Mouse (Mus musculus) cerebellum, adult 18-20 months (tissue): ENCODE results near the gene Cdk11b.
"Not testable (repeated sequence)": the region's sequence is repeated elsewhere in the genome, so short reads cannot be mapped to it uniquely, and the experiment has no call there.

Experiments used
- DNase-seq, 2 experiments: peaks; one replicate each; pipeline ENCODE4 v3.0.0; 2021

Gene Cdk11b

DNA sequence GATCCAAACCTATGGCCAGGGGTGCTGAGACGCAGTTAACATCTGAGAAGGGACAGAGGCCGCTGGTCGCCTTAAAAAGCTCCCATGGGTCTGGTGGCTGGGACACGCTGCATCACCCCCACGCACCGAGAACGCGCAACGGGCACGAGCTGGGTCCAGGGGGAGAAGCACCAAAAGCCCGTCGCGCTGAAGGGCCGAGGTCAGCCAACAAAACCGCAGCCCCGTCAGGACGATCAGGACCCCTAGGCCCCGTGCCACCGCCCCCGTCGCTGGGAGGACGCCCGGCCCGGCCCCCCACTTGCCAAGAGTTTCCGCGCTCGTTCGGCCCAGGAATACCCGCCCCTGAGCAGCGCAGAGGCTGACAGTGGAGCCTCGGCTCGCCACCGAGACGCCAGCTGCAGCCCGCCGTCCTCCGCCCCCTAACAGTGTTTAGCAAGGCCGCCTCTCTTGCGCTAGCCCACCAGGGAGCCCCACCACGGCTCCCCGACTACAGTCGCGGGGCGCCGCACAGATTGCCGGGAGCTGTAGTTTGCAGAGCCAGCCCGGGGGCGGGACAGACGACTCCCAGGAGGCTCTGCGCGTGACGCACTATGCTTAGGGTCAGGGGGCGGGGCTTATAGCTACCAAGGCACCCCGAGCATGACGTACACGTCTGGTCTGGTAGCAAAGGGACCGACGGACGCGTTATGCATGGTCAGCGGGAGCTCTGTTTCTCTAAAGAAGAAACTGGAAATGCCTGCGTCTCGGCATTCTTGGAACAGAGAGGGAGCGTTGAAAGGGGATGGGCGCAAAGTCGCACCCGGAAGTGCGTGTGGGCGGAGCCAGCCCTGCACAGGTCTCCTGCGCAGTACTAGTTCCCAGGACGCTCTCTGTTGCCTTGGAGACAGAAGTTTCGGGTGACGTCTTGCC, 44.3 kb downstream of the Cdk11b start, which contains the start of gene Mib2:
Gene Mib2 (minus strand): TSS at position 510 of the 909 bp plus-strand sequence.
- DNase-seq, result peak; percentile 97 to 98

GRCm38 (mm10) chr4:155669598-155670075, 45.0 kb downstream of the Cdk11b start:
- DNase-seq, result no peak

DNA sequence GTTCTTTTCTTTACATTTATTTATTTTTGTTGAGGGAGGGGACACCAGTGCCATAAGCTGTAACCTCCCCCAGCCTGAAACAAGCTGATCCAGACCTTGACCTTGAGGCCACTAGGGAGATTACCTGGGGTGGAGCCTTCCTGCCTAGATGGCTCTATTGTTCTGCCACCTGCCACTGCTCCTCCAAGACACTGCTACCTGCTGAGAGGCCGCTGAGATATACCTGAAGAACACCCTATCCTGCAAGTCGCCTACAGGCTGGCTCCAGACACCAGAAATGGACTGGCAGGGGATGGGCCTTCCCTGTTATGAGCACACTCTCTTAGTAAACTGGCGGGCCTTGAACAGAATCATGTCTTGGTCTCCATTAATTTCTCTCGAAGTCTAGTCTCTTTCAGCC, 45.6 kb downstream of the Cdk11b start:
- not testable (repeated sequence) for DNase-seq

DNA sequence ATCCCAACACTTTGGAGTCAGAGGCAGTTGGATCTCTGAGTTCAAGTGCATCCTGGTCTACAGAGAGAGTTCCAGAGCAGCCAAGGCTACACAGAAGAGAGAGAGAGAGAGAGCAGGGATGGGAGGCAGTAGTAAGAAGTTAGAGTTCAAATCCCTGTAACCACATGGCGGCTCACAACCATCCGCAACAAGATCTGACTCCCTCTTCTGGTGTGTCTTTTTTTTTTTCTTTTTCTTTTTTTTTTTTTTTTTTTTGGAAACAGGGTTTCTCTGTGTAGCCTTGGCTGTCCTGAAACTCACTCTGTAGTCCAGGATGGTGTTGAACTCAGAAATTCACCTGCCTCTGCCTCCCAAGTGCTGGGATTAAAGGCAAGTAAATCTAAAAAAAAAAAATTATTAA, 47.4 kb downstream of the Cdk11b start:
- DNase-seq, result no peak

DNA sequence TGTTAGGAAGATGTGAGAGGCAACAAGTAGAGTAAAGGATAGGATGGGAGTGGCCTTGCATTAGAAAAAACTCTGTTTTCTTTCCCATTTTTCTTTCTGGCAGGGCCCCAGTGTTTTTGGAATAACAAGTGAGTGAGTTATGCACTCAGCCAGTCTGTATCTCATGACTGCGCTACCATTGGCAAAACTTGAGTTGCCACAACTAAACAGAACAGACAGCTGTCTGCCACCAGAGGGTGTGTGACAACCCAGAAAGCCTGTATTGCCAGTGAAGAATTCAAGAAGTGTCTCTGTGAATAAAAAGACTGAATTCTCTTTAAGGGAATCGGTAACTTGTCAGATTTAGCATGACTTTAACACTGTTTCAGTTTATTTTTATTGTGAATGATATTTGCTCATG, 51.3 kb downstream of the Cdk11b start:
- DNase-seq, result peak; percentile 61 to 72

GRCm38 (mm10) chr4:155683670-155684277, 59.1 kb downstream of the Cdk11b start:
- not testable (repeated sequence) for DNase-seq

DNA sequence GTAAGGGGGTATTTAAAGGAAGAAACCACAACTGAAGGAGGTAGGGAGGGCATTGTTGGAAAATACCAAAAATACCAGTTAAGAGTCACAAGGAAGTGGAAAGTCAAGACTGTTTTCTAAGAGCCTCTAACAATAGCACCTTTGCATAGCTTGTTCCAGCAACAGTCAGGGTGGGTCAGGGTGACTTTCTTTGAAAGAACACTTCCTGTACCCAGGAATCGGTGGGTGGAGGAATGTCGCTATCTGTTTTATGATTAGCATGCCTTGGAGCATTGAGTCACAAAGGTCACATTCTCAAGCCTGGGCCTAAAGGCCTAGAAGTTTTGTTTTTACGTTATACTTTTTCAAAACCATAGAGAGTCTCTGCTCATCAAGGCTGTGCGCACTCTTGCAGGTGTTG, 63.1 kb downstream of the Cdk11b start:
- DNase-seq, result not testable (repeated sequence)

- peak; percentile 95 to 97 for DNase-seq
Observed at GRCm38 (mm10) chr4:155690571-155691375, 66.1 kb downstream of the Cdk11b start.

- no peak for DNase-seq
Observed at GRCm38 (mm10) chr4:155692421-155692820, 67.8 kb downstream of the Cdk11b start.

GRCm38 (mm10) chr4:155694111-155694481, 69.4 kb downstream of the Cdk11b start, which contains the start of gene Fndc10:
Gene Fndc10 (plus strand): TSS chr4:155694342.
- peak; percentile 90 to 92 for DNase-seq

DNA sequence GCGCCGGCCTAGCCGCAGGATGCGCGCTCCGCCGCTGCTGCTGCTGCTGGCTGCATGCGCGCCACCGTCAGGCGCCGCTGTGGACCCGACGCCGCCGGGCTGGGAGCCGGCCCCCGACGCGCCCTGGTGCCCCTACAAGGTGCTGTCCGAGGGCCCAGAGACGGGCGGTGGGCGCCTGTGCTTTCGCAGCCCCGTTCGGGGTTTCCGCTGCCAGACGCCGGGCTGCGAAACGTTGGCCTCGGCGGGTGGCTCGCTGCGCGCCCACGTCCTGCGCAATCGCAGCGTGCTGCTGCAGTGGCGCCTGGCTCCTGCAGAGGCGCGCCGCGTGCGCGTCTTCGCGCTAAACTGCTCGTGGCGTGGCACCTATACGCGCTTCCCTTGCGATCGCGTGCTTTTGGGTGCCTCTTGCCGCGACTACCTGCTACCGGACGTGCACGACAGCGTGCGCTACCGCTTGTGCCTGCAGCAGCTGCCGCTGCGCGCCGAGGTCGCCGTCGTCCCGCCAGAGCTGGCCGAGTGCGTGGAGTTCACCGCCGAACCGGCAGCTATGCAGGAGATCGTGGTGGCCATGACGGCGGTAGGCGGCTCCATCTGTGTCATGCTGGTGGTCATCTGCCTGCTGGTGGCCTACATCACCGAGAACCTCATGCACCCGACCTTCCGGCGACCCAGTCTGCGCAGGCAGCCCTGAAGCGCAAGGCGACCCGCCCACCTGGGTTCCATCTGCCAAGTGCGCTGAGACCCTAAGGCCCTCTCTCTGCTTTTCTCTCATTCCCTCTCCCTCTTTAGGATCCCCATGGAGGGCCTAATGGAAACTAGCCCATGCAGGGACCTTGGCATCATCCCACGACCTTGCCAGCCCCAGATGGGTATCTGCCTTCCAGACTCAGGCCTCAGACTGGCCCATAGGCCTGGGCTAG, 70.1 kb downstream of the Cdk11b start:
- DNase-seq, result peak; percentile 66 to 81

GRCm38 (mm10) chr4:155695531-155696062, 70.9 kb downstream of the Cdk11b start:
- peak in 1 of 2 experiments; percentile 42 for DNase-seq

DNA sequence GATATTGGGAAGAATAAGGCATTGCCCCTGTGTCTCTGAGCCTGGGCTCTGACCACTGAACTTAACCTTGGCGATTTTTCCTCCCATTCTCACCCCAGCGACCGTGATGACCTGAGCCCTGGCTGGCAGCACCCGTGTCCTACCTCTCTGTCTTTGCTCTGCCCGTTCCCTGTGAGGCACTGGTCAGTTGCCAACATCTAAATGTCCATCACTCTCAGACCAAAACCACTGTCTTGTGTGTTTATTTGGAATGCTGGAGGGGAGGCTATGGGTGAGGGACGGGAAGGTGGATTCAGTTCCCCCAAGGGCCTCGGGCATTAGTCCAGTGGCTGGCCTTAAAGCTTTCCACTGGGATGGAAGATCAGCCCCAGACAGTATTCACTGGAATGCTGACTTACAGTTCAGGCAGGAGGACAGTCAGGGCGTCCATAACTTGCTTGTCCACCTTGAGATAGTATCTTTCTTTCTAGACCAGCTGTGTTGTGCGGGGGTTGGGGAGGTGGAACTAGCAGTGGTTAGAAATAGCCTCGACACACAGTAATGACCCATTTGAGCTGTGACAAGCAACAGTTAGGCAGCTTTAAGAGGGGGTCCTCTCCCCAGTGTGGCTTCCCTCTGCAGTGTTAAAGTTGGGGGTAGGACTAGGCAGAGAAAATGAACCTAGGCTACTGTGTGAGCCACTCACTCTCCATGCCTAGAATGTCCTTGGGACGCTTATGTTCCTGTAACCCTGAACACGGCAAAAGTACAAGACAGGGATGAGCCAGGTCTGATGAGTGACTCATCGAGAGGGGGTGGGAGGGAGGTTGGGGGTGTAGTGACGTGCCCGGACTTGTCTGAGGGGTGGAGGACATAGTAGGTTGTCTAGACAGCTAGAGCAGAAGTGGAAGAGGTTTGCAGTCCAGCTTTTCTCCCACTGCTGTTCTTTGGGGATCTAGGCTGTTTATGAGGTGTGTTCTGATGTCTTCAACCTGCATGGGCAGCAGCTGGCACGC, 71.9 kb downstream of the Cdk11b start:
- DNase-seq, result peak; percentile 51 to 56
